Mouse (Mus musculus) kidney, postnatal 14 days (tissue): ENCODE measurements around the gene Gstt2.
"Not testable (repeated sequence)": the region's sequence is repeated elsewhere in the genome, so short reads cannot be mapped to it uniquely, and the experiment has no call there.

Source experiments
- DNase-seq: peaks from one replicate; pipeline ENCODE4 v3.0.0; 2022; ENCODE audit warnings: mixed read lengths

Gstt2 gene

GRCm38 (mm10) chr10:75854791-75855190 lies 17.6 kb upstream of the Gstt2 start:
- DNase-seq = no peak

- no peak for DNase-seq
Observed at GRCm38 (mm10) chr10:75854096-75854495, 16.9 kb upstream of the Gstt2 start.

GRCm38 (mm10) chr10:75853452-75853851 lies 16.2 kb upstream of the Gstt2 start:
- DNase-seq = peak; percentile 89

- DNase-seq = no peak
Observed at GRCm38 (mm10) chr10:75852539-75853125, 15.4 kb upstream of the Gstt2 start.

GRCm38 (mm10) chr10:75851681-75852080 lies 14.5 kb upstream of the Gstt2 start:
- no peak for DNase-seq

- DNase-seq = no peak
Observed at GRCm38 (mm10) chr10:75851076-75851475, 13.9 kb upstream of the Gstt2 start.

GRCm38 (mm10) chr10:75848382-75848781 lies 11.2 kb upstream of the Gstt2 start:
- no peak for DNase-seq

GRCm38 (mm10) chr10:75845306-75845930 lies 8.2 kb upstream of the Gstt2 start:
- no peak for DNase-seq

- DNase-seq = no peak
Observed at GRCm38 (mm10) chr10:75844800-75845199, 7.6 kb upstream of the Gstt2 start.

- DNase-seq = not testable (repeated sequence)
Observed at GRCm38 (mm10) chr10:75843898-75844297, 6.7 kb upstream of the Gstt2 start.

GRCm38 (mm10) chr10:75839092-75839491 lies 1.9 kb upstream of the Gstt2 start:
- no peak for DNase-seq

GRCm38 (mm10) chr10:75835761-75836531 lies 1.3 kb downstream of the Gstt2 start:
- DNase-seq = peak; percentile 83

- peak; percentile 84 for DNase-seq
Observed at GRCm38 (mm10) chr10:75835307-75835706, 1.9 kb downstream of the Gstt2 start.

GRCm38 (mm10) chr10:75834721-75835120 lies 2.5 kb downstream of the Gstt2 start:
- no peak for DNase-seq

GRCm38 (mm10) chr10:75834250-75834649 lies 3.0 kb downstream of the Gstt2 start:
- DNase-seq = peak; percentile 94

- peak; percentile 50 for DNase-seq
Observed at GRCm38 (mm10) chr10:75833456-75834080, 3.7 kb downstream of the Gstt2 start.

- DNase-seq = peak; percentile 77
Observed at GRCm38 (mm10) chr10:75832272-75832895, 4.8 kb downstream of the Gstt2 start.

- DNase-seq = no peak
Observed at GRCm38 (mm10) chr10:75830275-75830670, 7.0 kb downstream of the Gstt2 start.

GRCm38 (mm10) chr10:75829529-75830274 lies 7.5 kb downstream of the Gstt2 start:
- no peak for DNase-seq

GRCm38 (mm10) chr10:75828500-75828931 lies 8.7 kb downstream of the Gstt2 start:
- peak; percentile 62 for DNase-seq

GRCm38 (mm10) chr10:75827668-75828360 lies 9.4 kb downstream of the Gstt2 start:
- peak; percentile 86 for DNase-seq

GRCm38 (mm10) chr10:75824530-75824929 lies 12.7 kb downstream of the Gstt2 start:
- DNase-seq = no peak
